Mouse (Mus musculus): Measurements from ENCODE around the gene Mrps7. TPM values are rescaled to one million over a fixed set of nuclear protein-coding genes. Genes with fewer than 3 reads are reported as not detected.
"Not testable (repeated sequence)": the region's sequence is repeated elsewhere in the genome, so short reads cannot be mapped to it uniquely, and the experiment has no call there.

Mrps7 gene
- polyA plus RNA-seq, 1 experiment from 2014 or later = 106 TPM

- H3K4me3 ChIP-seq = no peak overlapping the region
- H3K27ac ChIP-seq (replicated peaks) = no peak overlapping the region
- DNase-seq (ENCODE audit: low spot score) = no peak
- no peaks in the 10 kb centered on the region for H3K9me3 ChIP-seq (replicated peaks)
- no peaks in the 10 kb centered on the region for H3K27me3 ChIP-seq (ENCODE audit: low read depth, poor library complexity, severe bottlenecking)
- 81% methylated on average over 3 of the region's 3 CpGs for WGBS
- H3K36me3 ChIP-seq = no peaks in the 10 kb centered on the region
- H3K4me1 ChIP-seq = peaks cover 5% of the 10 kb centered on the region; the same call in 1 of the 2 replicates
Observed at GRCm38 (mm10) chr11:115636960-115637359, 33.2 kb downstream of the Mrps7 start.

GRCm38 (mm10) chr11:115638498-115639409 lies 35.0 kb downstream of the Mrps7 start:
- Histone ChIP-seq H3K4me1 (peaks cover 5% of the 10 kb centered on the region; the same call in 1 of the 2 replicates), H3K4me3 (no peak overlapping the region), H3K36me3 (peaks cover 13% of the 10 kb centered on the region), H3K27ac (replicated peaks) (no peak overlapping the region), H3K27me3 (ENCODE audit: low read depth, poor library complexity, severe bottlenecking) (no peaks in the 10 kb centered on the region), H3K9me3 (replicated peaks) (no peaks in the 10 kb centered on the region)
- WGBS = 86% methylated on average over 5 of the region's 5 CpGs
- no peak for DNase-seq (ENCODE audit: low spot score)

GRCm38 (mm10) chr11:115639540-115639939 lies 35.8 kb downstream of the Mrps7 start:
- Histone ChIP-seq H3K36me3 (peaks cover 19% of the 10 kb centered on the region), H3K27ac (replicated peaks) (no peak overlapping the region), H3K4me1 (peaks cover 5% of the 10 kb centered on the region; the same call in 1 of the 2 replicates), H3K9me3 (replicated peaks) (no peaks in the 10 kb centered on the region), H3K4me3 (no peak overlapping the region), H3K27me3 (ENCODE audit: low read depth, poor library complexity, severe bottlenecking) (no peaks in the 10 kb centered on the region)
- no peak for DNase-seq (ENCODE audit: low spot score)
- 91% methylated on average over 4 of the region's 4 CpGs for WGBS

GRCm38 (mm10) chr11:115640311-115640828 lies 36.6 kb downstream of the Mrps7 start:
- no peak for DNase-seq (ENCODE audit: low spot score)
- H3K4me3 ChIP-seq = no peak overlapping the region
- no peaks in the 10 kb centered on the region for H3K9me3 ChIP-seq (replicated peaks)
- H3K27ac ChIP-seq (replicated peaks) = no peak overlapping the region
- H3K27me3 ChIP-seq (ENCODE audit: low read depth, poor library complexity, severe bottlenecking) = no peaks in the 10 kb centered on the region
- peaks cover 26% of the 10 kb centered on the region for H3K36me3 ChIP-seq
- 91% methylated on average over 3 of the region's 4 CpGs for WGBS
- peaks cover 5% of the 10 kb centered on the region; the same call in 1 of the 2 replicates for H3K4me1 ChIP-seq

- DNase-seq (ENCODE audit: low spot score) = no peak
- Histone ChIP-seq H3K4me3 (no peak overlapping the region), H3K27me3 (ENCODE audit: low read depth, poor library complexity, severe bottlenecking) (no peaks in the 10 kb centered on the region), H3K36me3 (peaks cover 33% of the 10 kb centered on the region), H3K4me1 (peaks cover 5% of the 10 kb centered on the region; the same call in 1 of the 2 replicates), H3K27ac (replicated peaks) (peak overlapping the region; percentile 2; the same call in 1 of the 2 replicates), H3K9me3 (replicated peaks) (no peaks in the 10 kb centered on the region)
- WGBS = 64% methylated on average over 14 of the region's 14 CpGs
Observed at GRCm38 (mm10) chr11:115640978-115641663, 37.4 kb downstream of the Mrps7 start.

- 0 out of 2 replicates have a peak overlapping the region, but pooled peaks have one; percentile 2 for H3K27ac ChIP-seq (replicated peaks)
- no peak for DNase-seq (ENCODE audit: low spot score)
- H3K36me3 ChIP-seq = peaks cover 38% of the 10 kb centered on the region
- 86% methylated on average over 4 of the region's 4 CpGs for WGBS
- no peaks in the 10 kb centered on the region for H3K27me3 ChIP-seq (ENCODE audit: low read depth, poor library complexity, severe bottlenecking)
- H3K4me3 ChIP-seq = no peak overlapping the region
- H3K4me1 ChIP-seq = peaks cover 5% of the 10 kb centered on the region; the same call in 1 of the 2 replicates
- no peaks in the 10 kb centered on the region for H3K9me3 ChIP-seq (replicated peaks)
Observed at GRCm38 (mm10) chr11:115641664-115642036, 37.9 kb downstream of the Mrps7 start.

GRCm38 (mm10) chr11:115642705-115643104 lies 39.0 kb downstream of the Mrps7 start:
- H3K36me3 ChIP-seq = peaks cover 48% of the 10 kb centered on the region
- H3K27ac ChIP-seq (replicated peaks) = no peak overlapping the region
- H3K9me3 ChIP-seq (replicated peaks) = no peaks in the 10 kb centered on the region
- peaks cover 5% of the 10 kb centered on the region; the same call in 1 of the 2 replicates for H3K4me1 ChIP-seq
- no peaks in the 10 kb centered on the region for H3K27me3 ChIP-seq (ENCODE audit: low read depth, poor library complexity, severe bottlenecking)
- no peak for DNase-seq (ENCODE audit: low spot score)
- H3K4me3 ChIP-seq = no peak overlapping the region
- 93% methylated on average over 2 of the region's 2 CpGs for WGBS

GRCm38 (mm10) chr11:115643265-115643664 lies 39.5 kb downstream of the Mrps7 start:
- peaks cover 5% of the 10 kb centered on the region; the same call in 1 of the 2 replicates for H3K4me1 ChIP-seq
- 83% methylated on average over 10 of the region's 10 CpGs for WGBS
- peak overlapping the region; percentile 1; the same call in 1 of the 2 replicates for H3K4me3 ChIP-seq
- no peak overlapping the region for H3K27ac ChIP-seq (replicated peaks)
- H3K36me3 ChIP-seq = peaks cover 53% of the 10 kb centered on the region
- no peak for DNase-seq (ENCODE audit: low spot score)
- no peaks in the 10 kb centered on the region for H3K9me3 ChIP-seq (replicated peaks)
- H3K27me3 ChIP-seq (ENCODE audit: low read depth, poor library complexity, severe bottlenecking) = no peaks in the 10 kb centered on the region

- no peak overlapping the region for H3K4me3 ChIP-seq
- 94% methylated on average over 13 of the region's 13 CpGs for WGBS
- H3K36me3 ChIP-seq = peaks cover 63% of the 10 kb centered on the region
Observed at GRCm38 (mm10) chr11:115644308-115644707, 40.6 kb downstream of the Mrps7 start.

GRCm38 (mm10) chr11:115645498-115645897 lies 41.8 kb downstream of the Mrps7 start:
- DNase-seq (ENCODE audit: low spot score); H3K4me3 ChIP-seq; H3K27ac ChIP-seq (replicated peaks); H3K27me3 ChIP-seq (ENCODE audit: low read depth, poor library complexity, severe bottlenecking); H3K9me3 ChIP-seq (replicated peaks): not testable (repeated sequence)
- Histone ChIP-seq H3K36me3 (peaks cover 73% of the 10 kb centered on the region), H3K4me1 (peaks cover 16% of the 10 kb centered on the region)
- 89% methylated on average over 14 of the region's 14 CpGs for WGBS

More at GRCm38 (mm10) chr11:115644308-115644707, 40.6 kb downstream of the Mrps7 start:
- peaks cover 6% of the 10 kb centered on the region; the same call in 1 of the 2 replicates for H3K4me1 ChIP-seq
- H3K9me3 ChIP-seq (replicated peaks) = no peaks in the 10 kb centered on the region
- no peak for DNase-seq (ENCODE audit: low spot score)
- no peaks in the 10 kb centered on the region for H3K27me3 ChIP-seq (ENCODE audit: low read depth, poor library complexity, severe bottlenecking)
- no peak overlapping the region for H3K27ac ChIP-seq (replicated peaks)

GRCm38 (mm10) chr11:115646439-115646838 lies 42.7 kb downstream of the Mrps7 start:
- H3K27me3 ChIP-seq (ENCODE audit: low read depth, poor library complexity, severe bottlenecking) = no peaks in the 10 kb centered on the region
- no peak for DNase-seq (ENCODE audit: low spot score)
- no peaks in the 10 kb centered on the region for H3K9me3 ChIP-seq (replicated peaks)
- 92% methylated on average over 9 of the region's 9 CpGs for WGBS
- peaks cover 80% of the 10 kb centered on the region for H3K36me3 ChIP-seq
- H3K4me3 ChIP-seq = no peak overlapping the region
- H3K27ac ChIP-seq (replicated peaks) = no peak overlapping the region
- peaks cover 12% of the 10 kb centered on the region for H3K4me1 ChIP-seq

GRCm38 (mm10) chr11:115647459-115647858 lies 43.7 kb downstream of the Mrps7 start:
- Histone ChIP-seq H3K9me3 (replicated peaks) (no peaks in the 10 kb centered on the region), H3K27ac (replicated peaks) (no peak overlapping the region), H3K36me3 (peaks cover 77% of the 10 kb centered on the region), H3K4me1 (peaks cover 11% of the 10 kb centered on the region), H3K4me3 (no peak overlapping the region), H3K27me3 (ENCODE audit: low read depth, poor library complexity, severe bottlenecking) (no peaks in the 10 kb centered on the region)
- WGBS = 69% methylated on average over 6 of the region's 6 CpGs
- DNase-seq (ENCODE audit: low spot score) = no peak
